Mouse (Mus musculus) CD4-positive, CD25-positive, alpha-beta regulatory T cell, adult 4 months (primary cell): ENCODE data around the gene Dzank1. TPM values are rescaled to one million over a fixed set of nuclear protein-coding genes. Genes with fewer than 3 reads are reported as not detected.

Source experiments
- ATAC-seq: one replicate; pipeline ENCODE4 v1.8.0; 2017
- polyA plus RNA-seq, 2 experiments: library from polyadenylated mRNA; unstranded; fragments of 100-300 nt; shearing (Covaris generic); gene quantifications; one replicate each; pipeline ENCODE4 v1.2.1; 2017

Dzank1 gene
- under 1 TPM in 1 of 2 experiments, not detected in 1; 0.96 TPM for polyA plus RNA-seq

GRCm38 (mm10) chr2:144526981-144527820 is at the start of gene Dzank1, which contains the start of gene Polr3f:
Gene Dzank1, minus strand, starts transcription at chr2:144527414.
Gene Polr3f, plus strand, starts transcription at chr2:144527718.
- peak; percentile 97 for ATAC-seq

DNA sequence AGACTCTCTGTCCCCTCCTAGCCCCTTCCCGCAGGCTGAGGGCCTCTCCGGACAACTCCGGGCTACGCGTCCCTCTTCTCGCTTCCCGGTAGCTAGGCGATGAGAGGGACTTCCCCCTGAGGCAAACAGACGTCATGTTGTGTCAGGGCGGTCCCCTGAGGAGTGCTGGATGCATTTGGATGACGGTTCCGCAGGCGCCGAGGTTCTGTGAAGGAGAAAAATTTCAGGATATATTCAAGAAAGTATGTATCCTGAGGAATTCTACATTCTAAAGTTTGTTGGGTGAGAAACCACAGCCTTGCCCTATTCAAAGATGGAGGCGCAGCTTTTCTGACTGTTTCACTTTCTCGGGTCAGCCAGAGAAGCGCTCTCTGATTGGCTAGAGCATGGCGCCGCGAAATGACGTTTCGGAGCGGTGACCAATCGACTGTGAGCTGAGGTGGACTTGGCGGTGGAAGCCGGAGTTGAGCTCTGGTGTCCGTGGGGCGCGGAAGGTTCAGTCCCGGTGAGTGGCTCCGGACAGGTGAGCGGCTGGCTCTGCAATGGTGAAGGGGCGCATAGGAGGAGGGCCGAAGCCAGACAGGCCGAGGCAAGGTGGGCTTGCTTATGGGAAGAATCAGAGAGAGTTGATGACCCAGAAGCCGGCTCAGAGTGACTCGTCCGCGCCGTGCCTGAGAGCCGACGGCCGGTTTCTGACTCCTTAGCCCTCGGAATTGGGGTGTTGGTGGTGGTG is 28.8 kb upstream of the Dzank1 start, which contains the start of gene Sec23b:
Gene Sec23b (plus strand): TSS at position 410 of the 733 bp plus-strand sequence.
- ATAC-seq = peak; percentile 95

- ATAC-seq = peak; percentile 24
Measured at GRCm38 (mm10) chr2:144555286-144555819, 28.1 kb upstream of the Dzank1 start.

- ATAC-seq = no peak
Measured at GRCm38 (mm10) chr2:144553905-144554304, 26.7 kb upstream of the Dzank1 start.

GRCm38 (mm10) chr2:144550529-144550928 is 23.3 kb upstream of the Dzank1 start, which contains the start of gene Rbbp9:
Gene Rbbp9, minus strand, starts transcription at chr2:144550869.
- peak; percentile 89 for ATAC-seq

GRCm38 (mm10) chr2:144547559-144547958 is 20.3 kb upstream of the Dzank1 start:
- no peak for ATAC-seq

DNA sequence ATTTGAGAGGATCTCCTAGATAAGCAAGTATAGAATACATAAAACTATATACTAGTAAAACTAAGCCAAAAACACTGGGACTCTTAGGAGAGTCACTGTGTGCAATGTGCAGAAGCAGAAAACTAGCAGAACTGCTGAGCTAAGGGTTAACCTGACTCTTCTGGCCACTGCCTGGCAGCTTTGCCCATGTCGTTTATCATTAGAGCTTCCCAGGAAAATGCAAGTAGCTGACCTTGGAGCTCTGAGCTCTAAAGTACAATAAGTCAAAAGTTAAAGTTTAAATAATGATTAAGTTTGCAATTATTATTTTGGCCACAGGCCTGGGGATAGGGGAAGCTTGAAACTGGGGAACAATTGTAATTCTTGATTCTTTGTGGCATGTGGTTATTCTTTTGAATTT is 18.3 kb upstream of the Dzank1 start:
- no peak for ATAC-seq

DNA sequence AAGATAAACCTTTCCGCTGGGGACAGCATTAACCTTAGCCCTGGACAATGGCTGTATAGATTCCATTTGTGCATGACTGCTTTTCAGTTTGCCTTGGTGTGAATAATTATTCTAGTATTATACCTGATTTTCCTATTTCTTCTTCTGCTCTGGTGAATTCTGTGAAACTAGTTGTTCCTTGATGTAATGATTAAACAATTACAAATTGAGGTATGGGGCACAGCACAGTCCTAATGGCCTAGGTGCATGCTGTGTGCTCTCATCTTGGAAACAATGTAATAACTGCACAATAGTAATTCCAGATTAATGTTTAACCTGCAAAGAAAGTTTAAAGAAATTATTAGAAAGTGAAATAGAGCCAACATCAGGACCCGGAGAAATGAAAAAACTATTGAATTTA is 17.8 kb upstream of the Dzank1 start:
- ATAC-seq = no peak

DNA sequence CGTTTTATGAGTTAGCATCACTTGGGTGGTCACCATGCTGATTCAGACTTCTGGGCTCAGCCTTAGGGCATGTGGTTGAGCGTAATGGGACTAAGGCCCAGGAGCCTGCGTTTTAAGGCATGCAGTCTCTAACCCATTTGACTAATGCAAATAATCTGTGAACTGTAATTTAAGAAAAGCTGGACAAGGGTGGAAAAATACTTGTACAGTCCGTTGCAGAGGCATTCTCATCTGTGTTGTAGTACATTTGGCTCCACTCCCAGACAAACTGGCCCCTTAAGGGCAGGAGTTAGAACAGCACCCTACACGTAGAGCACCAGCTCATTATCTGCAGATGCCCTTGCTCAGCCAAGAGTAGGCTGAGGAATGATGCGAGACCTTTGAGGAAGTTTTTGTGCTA is 17.4 kb upstream of the Dzank1 start:
- no peak for ATAC-seq

GRCm38 (mm10) chr2:144543670-144544069 is 16.5 kb upstream of the Dzank1 start:
- ATAC-seq = no peak

DNA sequence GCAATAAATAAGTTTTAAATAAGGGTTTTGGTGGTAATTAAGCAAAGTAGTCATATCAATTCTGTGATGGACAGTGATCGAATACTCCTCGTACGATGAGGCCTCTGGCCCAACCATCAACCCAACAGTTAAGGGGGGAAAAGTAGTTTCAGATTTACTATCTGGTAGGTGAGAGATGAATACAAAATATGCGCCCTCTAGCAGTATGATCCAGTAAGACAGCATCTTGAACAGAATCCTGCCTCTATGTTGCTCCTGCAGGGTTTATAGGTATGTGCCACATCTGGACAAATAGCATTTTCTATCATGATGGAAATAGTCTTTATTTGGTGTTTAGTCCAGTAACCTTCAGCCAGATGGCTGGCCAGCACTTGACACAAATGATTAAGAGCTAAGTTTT is 14.0 kb upstream of the Dzank1 start:
- ATAC-seq = no peak

GRCm38 (mm10) chr2:144537123-144537522 is 9.9 kb upstream of the Dzank1 start:
- ATAC-seq = no peak

GRCm38 (mm10) chr2:144527821-144528174 is 584 bp upstream of the Dzank1 start:
- peak; percentile 16 for ATAC-seq

- ATAC-seq = no peak
Measured at GRCm38 (mm10) chr2:144525856-144526255, 1.4 kb downstream of the Dzank1 start.

GRCm38 (mm10) chr2:144519772-144520171 is 7.4 kb downstream of the Dzank1 start:
- ATAC-seq = no peak

GRCm38 (mm10) chr2:144514619-144515018 is 12.6 kb downstream of the Dzank1 start:
- no peak for ATAC-seq

DNA sequence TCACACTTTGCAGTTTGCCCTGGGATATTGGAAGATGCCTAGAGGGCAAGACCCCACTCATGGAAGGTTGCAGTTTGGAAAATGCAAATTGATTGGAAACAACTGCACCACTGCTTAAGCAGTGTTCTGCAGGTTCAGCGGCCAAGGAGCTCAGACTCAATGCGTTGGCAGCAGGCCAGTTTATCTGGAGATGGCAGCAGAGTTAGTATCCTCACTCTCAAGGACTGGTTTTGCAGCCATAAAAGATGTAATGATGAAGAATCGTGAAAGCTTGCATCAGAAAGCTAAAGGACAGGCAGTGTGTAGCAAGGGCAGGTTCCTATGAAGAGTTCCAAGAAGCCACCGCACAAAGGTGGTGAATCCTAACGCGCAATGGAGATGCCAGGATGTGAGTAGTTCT is 25.1 kb downstream of the Dzank1 start:
- ATAC-seq = no peak

GRCm38 (mm10) chr2:144489342-144489741 is 37.9 kb downstream of the Dzank1 start:
- ATAC-seq = no peak

DNA sequence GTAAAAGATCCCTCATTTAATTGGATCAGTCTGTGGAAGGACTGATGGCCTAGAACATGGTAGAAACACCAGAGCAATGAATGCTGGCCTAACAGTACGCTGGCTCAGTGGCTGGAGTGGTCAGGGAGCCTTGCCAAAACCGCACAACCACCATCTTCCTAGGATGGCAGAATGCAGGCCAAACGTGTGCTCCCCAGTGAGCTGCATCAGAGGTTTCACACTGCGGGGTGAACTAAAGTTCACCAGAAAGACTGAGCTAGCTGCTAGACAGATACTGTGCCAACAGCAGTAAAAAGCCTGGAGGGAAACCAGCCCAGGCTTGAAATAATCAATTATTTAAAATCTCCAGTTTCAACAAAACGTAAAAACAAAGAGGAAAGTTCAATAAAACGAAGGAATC is 39.7 kb downstream of the Dzank1 start:
- ATAC-seq = no peak

DNA sequence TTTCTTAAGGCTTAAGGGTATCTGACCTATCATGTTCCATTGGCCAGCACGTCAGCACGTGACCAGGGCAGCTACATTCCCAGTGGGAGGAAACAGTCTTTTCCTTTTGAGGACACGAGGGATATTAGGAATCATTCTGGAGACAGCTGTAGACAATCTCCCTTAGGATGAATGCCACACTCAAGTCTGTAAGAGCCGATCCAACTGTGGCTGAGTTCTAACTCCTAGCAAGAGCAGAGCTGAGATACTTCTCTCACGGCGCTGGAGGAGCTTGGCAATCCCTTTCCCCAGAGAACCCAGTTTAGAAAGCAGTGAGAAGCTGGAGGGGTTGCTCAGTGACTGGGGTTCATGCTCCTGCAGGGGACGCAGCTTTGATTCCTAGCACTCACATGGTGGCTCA is 41.8 kb downstream of the Dzank1 start:
- ATAC-seq = no peak

GRCm38 (mm10) chr2:144484084-144484483 is 43.1 kb downstream of the Dzank1 start:
- ATAC-seq = no peak

- no peak for ATAC-seq
Measured at GRCm38 (mm10) chr2:144479421-144479820, 47.8 kb downstream of the Dzank1 start.

- no peak for ATAC-seq
Measured at GRCm38 (mm10) chr2:144467203-144467602, 60.0 kb downstream of the Dzank1 start.
